Mouse (Mus musculus): Measurements from ENCODE around the gene Ldlrad3. TPM values are rescaled to one million over a fixed set of nuclear protein-coding genes. Genes with fewer than 3 reads are reported as not detected.

The Ldlrad3 gene
- total and polyA plus RNA-seq, 3 experiments: 3.5 to 6.1 TPM; not detected in 1

GRCm38 (mm10) chr2:102063906-102064505 lies 122.2 kb downstream of the Ldlrad3 start:
- H3K9ac ChIP-seq (ENCODE audit: control insufficient read depth, low read depth, low read length, poor library complexity, severe bottlenecking): no peak overlapping the region
- H3K27me3 ChIP-seq (ENCODE audit: control insufficient read depth in 1 of 2, insufficient read depth in 2 of 2, low read length in 2 of 2): no peaks in the 10 kb centered on the region
- no peak for DNase-seq (ENCODE audit: low read depth, low spot score)
- TF ChIP-seq MAX (IDR thresholded peaks at IDR 0.05; ENCODE audit: low read length) (no peak), KAT2A (conservative IDR thresholded peaks at IDR 0.05; ENCODE audit: low read depth, low read length) (no peak), MXI1 (IDR thresholded peaks at IDR 0.05; ENCODE audit: low read depth, low read length) (no peak), UBTF (IDR thresholded peaks at IDR 0.05; ENCODE audit: borderline replicate concordance, insufficient read depth, low read depth, low read length) (no peak), CHD1 (IDR thresholded peaks at IDR 0.05; ENCODE audit: low read depth, low read length) (no peak), MAZ (IDR thresholded peaks at IDR 0.05; ENCODE audit: low read depth, low read length) (no peak), E2F4 (IDR thresholded peaks at IDR 0.05; ENCODE audit: borderline replicate concordance, low read depth, low read length) (no peak), NRF1 (IDR thresholded peaks at IDR 0.05; ENCODE audit: insufficient read depth, low read depth, low read length, poor library complexity, severe bottlenecking) (no peak), USF2 (IDR thresholded peaks at IDR 0.05; ENCODE audit: borderline replicate concordance in 1 of 2, insufficient read depth in 1 of 2, low read depth in 1 of 2, low read length in 2 of 2) (no peak), ZNF384 (IDR thresholded peaks at IDR 0.05; ENCODE audit: low read depth, low read length) (no peak), EP300 (IDR thresholded peaks at IDR 0.05; ENCODE audit: low read depth in 1 of 2, low read length in 2 of 2) (no peak), BHLHE40 (IDR thresholded peaks at IDR 0.05; ENCODE audit: borderline replicate concordance, low read depth, low read length) (no peak), POLR2A (IDR thresholded peaks at IDR 0.05; ENCODE audit: control insufficient read depth in 1 of 2, insufficient read depth in 1 of 2, low read depth in 1 of 2, low read length in 2 of 2, poor library complexity in 1 of 2) (no peak), SIN3A (IDR thresholded peaks at IDR 0.05; ENCODE audit: low read length) (no peak), TAL1 (IDR thresholded peaks at IDR 0.05; ENCODE audit: low read length) (no peak)
- no peak overlapping the region for H3K4me3 ChIP-seq (ENCODE audit: control insufficient read depth in 1 of 2, insufficient read depth in 1 of 2, low read depth in 2 of 2, low read length in 2 of 2)
- H3K36me3 ChIP-seq (ENCODE audit: control insufficient read depth in 1 of 2, insufficient read depth in 2 of 2, low read length in 2 of 2): no peaks in the 10 kb centered on the region
- H3K9me3 ChIP-seq (replicated peaks; ENCODE audit: insufficient read depth, low read length): no peaks in the 10 kb centered on the region
- no peaks in the 10 kb centered on the region for H3K79me2 ChIP-seq (ENCODE audit: control insufficient read depth, insufficient read depth, low read length, poor library complexity)
- no peak overlapping the region for H3K27ac ChIP-seq (ENCODE audit: control insufficient read depth, low read depth, low read length)
- H3K4me1 ChIP-seq (ENCODE audit: control insufficient read depth in 1 of 2, insufficient read depth in 2 of 2, low read length in 2 of 2): no peaks in the 10 kb centered on the region

- Histone ChIP-seq H3K9me3 (replicated peaks; ENCODE audit: insufficient read depth, low read length) (no peaks in the 10 kb centered on the region), H3K4me1 (ENCODE audit: control insufficient read depth in 1 of 2, insufficient read depth in 2 of 2, low read length in 2 of 2) (no peaks in the 10 kb centered on the region), H3K27ac (ENCODE audit: control insufficient read depth, low read depth, low read length) (no peak overlapping the region), H3K27me3 (ENCODE audit: control insufficient read depth in 1 of 2, insufficient read depth in 2 of 2, low read length in 2 of 2) (no peaks in the 10 kb centered on the region), H3K9ac (ENCODE audit: control insufficient read depth, low read depth, low read length, poor library complexity, severe bottlenecking) (no peak overlapping the region), H3K79me2 (ENCODE audit: control insufficient read depth, insufficient read depth, low read length, poor library complexity) (no peaks in the 10 kb centered on the region), H3K4me3 (ENCODE audit: control insufficient read depth in 1 of 2, insufficient read depth in 1 of 2, low read depth in 2 of 2, low read length in 2 of 2) (no peak overlapping the region), H3K36me3 (ENCODE audit: control insufficient read depth in 1 of 2, insufficient read depth in 2 of 2, low read length in 2 of 2) (no peaks in the 10 kb centered on the region)
- DNase-seq (ENCODE audit: low read depth, low spot score): no peak
- TF ChIP-seq ZKSCAN1 (IDR thresholded peaks at IDR 0.05; ENCODE audit: low read depth, low read length) (no peak), KAT2A (conservative IDR thresholded peaks at IDR 0.05; ENCODE audit: low read depth, low read length) (no peak), ZNF384 (IDR thresholded peaks at IDR 0.05; ENCODE audit: low read depth, low read length) (no peak), USF1 (IDR thresholded peaks at IDR 0.05; ENCODE audit: low read depth, low read length) (no peak), CHD2 (IDR thresholded peaks at IDR 0.05; ENCODE audit: low read length) (no peak)
Measured at GRCm38 (mm10) chr2:102062861-102063468, 123.2 kb downstream of the Ldlrad3 start.
